Mouse (Mus musculus): ENCODE data around the gene Dpm1.

- no peak for TF ChIP-seq CTCF (IDR thresholded peaks at IDR 0.05; ENCODE audit: control insufficient read depth, insufficient read depth, insufficient read length)
- TF ChIP-seq MAX (IDR thresholded peaks at IDR 0.05): no peak
- TF ChIP-seq USF1 (IDR thresholded peaks at IDR 0.05; ENCODE audit: low read depth): no peak
- no peak for TF ChIP-seq FOSL1 (IDR thresholded peaks at IDR 0.05; ENCODE audit: insufficient read depth, low read length, poor library complexity, severe bottlenecking)
- TF ChIP-seq MYOG (IDR thresholded peaks at IDR 0.05; ENCODE audit: control insufficient read depth, extremely low read depth, insufficient read length): no peak
- no peak for TF ChIP-seq MYOD1 (IDR thresholded peaks at IDR 0.05; ENCODE audit: control insufficient read depth, insufficient read length, low read depth)
Observed at GRCm38 (mm10) chr2:168248856-168249245, 18.5 kb upstream of the Dpm1 start.
